Comparison of ENCODE assay signal across 27 mouse cellular contexts in genomic region chr7:26878581-26878980, GRCm38 (mm10). TPM values are rescaled to one million over a fixed set of nuclear protein-coding genes. Genes with fewer than 3 reads are reported as not detected.
"Had no signal": no experiment of that assay in that cellular context is flagged by ENCODE, and none has a peak within 500 bp of the region (broad histone marks: within the 10 kb centered on the region; RNA-seq: fewer than 3 reads in every experiment).

No protein-coding gene starts in this region.

RNA-seq across cellular contexts. Expression of gene Cyp2a5, which starts 43.5 kb away (rescaled TPM):
- total RNA-seq: heart, postnatal 25 days; heart, postnatal 36 days; heart, postnatal 4 days; hematopoietic stem cell, adult 5-6 weeks; layer of hippocampus, adult 18-20 months; layer of hippocampus, adult 8-10 months; layer of hippocampus, postnatal 14 days; layer of hippocampus, postnatal 25 days; layer of hippocampus, postnatal 36 days; left cerebral cortex, adult 2 months had no signal
- polyA plus RNA-seq: heart, embryonic 10.5 days; heart, embryonic 11.5 days; heart, embryonic 12.5 days; heart, embryonic 13.5 days; heart, embryonic 14.5 days; heart, embryonic 15.5 days; heart, postnatal 0 days; hindbrain, embryonic 10.5 days; inflammation-experienced regulatory T-cells, adult 6 months; intestine, embryonic 14.5 days; intestine, embryonic 15.5 days; intestine, postnatal 0 days; kidney, embryonic 14.5 days; kidney, embryonic 15.5 days; kidney, embryonic 16.5 days; kidney, postnatal 0 days; large intestine, adult 2 months had no signal
